Mouse (Mus musculus): ENCODE measurements at regions not wholly inside any gene's neighbourhood (a gene's known extent, or its start where the extent isn't known, plus 50 kb on each side); places are given as distances from the start of the nearest gene placed in this dataset.
A peak's percentile ranks its signal among the peaks of the same experiment; 100 is the strongest.

- TF ChIP-seq CTCF (IDR thresholded peaks at IDR 0.05; ENCODE audit: control insufficient read depth, insufficient read depth, low read length) (peak; percentile 19; the same call in 1 of the 2 replicates), POLR2A (IDR thresholded peaks at IDR 0.05; ENCODE audit: borderline replicate concordance, control insufficient read depth, low read depth, low read length) (no peak)
Measured at GRCm38 (mm10) chr1:193673236-193673830, 303.2 kb upstream of the Camk1g start.
